ENCODE assay signal across 8 mouse cellular contexts in the genomic region with DNA sequence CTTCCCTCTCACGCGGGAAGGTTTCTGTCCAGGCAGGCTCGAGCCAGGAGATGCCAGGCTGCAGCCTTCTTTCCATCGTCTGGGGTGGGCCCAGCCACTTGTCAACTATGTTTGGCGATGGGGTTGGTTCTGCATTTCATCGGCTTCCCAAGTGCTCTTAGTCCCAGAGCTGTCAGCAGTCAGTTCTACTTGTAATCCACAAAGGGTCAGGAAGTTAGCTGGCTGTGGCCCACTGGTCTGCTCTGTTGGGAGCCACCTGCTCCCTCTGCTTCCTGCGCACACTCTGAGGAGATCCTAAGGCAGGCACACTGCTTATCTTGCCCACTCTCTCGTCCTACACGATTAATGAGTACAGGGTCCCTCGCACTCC. TPM values are rescaled to one million over a fixed set of nuclear protein-coding genes. Genes with fewer than 3 reads are reported as not detected.
A peak's percentile ranks its signal among the peaks of the same experiment; 100 is the strongest.
DNase-seq lines count a peak whose midpoint lies in the region; ATAC-seq and TF ChIP-seq lines count a peak whose summit lies in the region.

No protein-coding gene starts in this region.

- no peak for DNase-seq in heart, postnatal 25 days (ENCODE audit: low spot score)
- peak; percentile 38 for DNase-seq in ES-CJ7 (ENCODE audit: low read depth, low spot score)
- DNase-seq in forebrain, embryonic 14.5 days (ENCODE audit: low spot score) = no peak
- DNase-seq in liver, postnatal 0 days = no peak
- no peak for DNase-seq in right cerebral cortex, postnatal 14 days
- DNase-seq in B cell, adult 2 months = no peak
- DNase-seq in Muller cell, postnatal 12 days (ENCODE audit: inconsistent ontology term) = no peak

- TF ChIP-seq EP300 in liver, postnatal 0 days (IDR thresholded peaks at IDR 0.05; ENCODE audit: low read depth) = no peak

- H3K27ac ChIP-seq in heart, embryonic 11.5 days (ENCODE audit: low read depth, low read length) = peak overlapping the region; percentile 96
- H3K27ac ChIP-seq in forebrain, embryonic 14.5 days (ENCODE audit: low read depth, low read length) = peak overlapping the region; percentile 88
- H3K27ac ChIP-seq in liver, postnatal 0 days (ENCODE audit: low read depth) = peak overlapping the region; percentile 90

- H3K4me1 ChIP-seq in heart, embryonic 11.5 days (ENCODE audit: control insufficient read depth, insufficient read depth, low read length) = peaks cover 6% of the 10 kb centered on the region; the same call in 1 of the 2 replicates
- H3K4me1 ChIP-seq in forebrain, embryonic 14.5 days (ENCODE audit: control insufficient read depth, insufficient read depth, low read length) = peaks cover 5% of the 10 kb centered on the region; the same call in 1 of the 2 replicates
- H3K4me1 ChIP-seq in liver, postnatal 0 days (ENCODE audit: insufficient read depth) = peaks cover 12% of the 10 kb centered on the region

- H3K4me3 ChIP-seq in heart, embryonic 11.5 days (ENCODE audit: low read depth, low read length) = peak overlapping the region; percentile 68
- peak overlapping the region; percentile 75 for H3K4me3 ChIP-seq in forebrain, embryonic 14.5 days (ENCODE audit: low read depth, low read length)
- H3K4me3 ChIP-seq in liver, postnatal 0 days (ENCODE audit: low read depth, low read length) = peak overlapping the region; percentile 64

- H3K27me3 ChIP-seq in heart, embryonic 11.5 days (ENCODE audit: control insufficient read depth, insufficient read depth, low read length) = no peaks in the 10 kb centered on the region
- no peaks in the 10 kb centered on the region for H3K27me3 ChIP-seq in forebrain, embryonic 14.5 days (replicated peaks; ENCODE audit: control insufficient read depth, insufficient read depth, low read length)
- no peaks in the 10 kb centered on the region for H3K27me3 ChIP-seq in liver, postnatal 0 days (ENCODE audit: insufficient read depth, low read length)

- intact Hi-C loops in heart, postnatal 25 days (cut with DNase I) = no loop called here

- ATAC-seq in heart, embryonic 11.5 days (replicated peaks; ENCODE audit: insufficient number of reproducible peaks, low FRiP score, low TSS enrichment) = peak; percentile 33
- ATAC-seq in forebrain, embryonic 14.5 days = peak; percentile 51
- peak; percentile 41 for ATAC-seq in liver, postnatal 0 days

- peak overlapping the region; percentile 90 for H3K9ac ChIP-seq in heart, embryonic 11.5 days (ENCODE audit: low read depth, low read length)
- peak overlapping the region; percentile 90 for H3K9ac ChIP-seq in forebrain, embryonic 14.5 days (ENCODE audit: low read length)
- peak overlapping the region; percentile 70 for H3K9ac ChIP-seq in liver, postnatal 0 days (replicated peaks)

- TF ChIP-seq CTCF in liver, postnatal 0 days (IDR thresholded peaks at IDR 0.05; ENCODE audit: low read depth) = no peak

- 4% methylated on average over 10 of the region's 10 CpGs for WGBS in heart, embryonic 11.5 days (ENCODE audit: insufficient replicate concordance)
- 7% methylated on average over 10 of the region's 10 CpGs for WGBS in forebrain, embryonic 14.5 days
- WGBS in liver, postnatal 0 days (ENCODE audit: insufficient replicate concordance) = 4% methylated on average over 10 of the region's 10 CpGs

- no peaks in the 10 kb centered on the region for H3K9me3 ChIP-seq in heart, embryonic 11.5 days (replicated peaks; ENCODE audit: control insufficient read depth, low read length)
- no peaks in the 10 kb centered on the region for H3K9me3 ChIP-seq in forebrain, embryonic 14.5 days (replicated peaks; ENCODE audit: control insufficient read depth, low read length)
- H3K9me3 ChIP-seq in liver, postnatal 0 days (ENCODE audit: low read length) = no peaks in the 10 kb centered on the region

- H3K36me3 ChIP-seq in heart, embryonic 11.5 days (ENCODE audit: control insufficient read depth, insufficient read depth, low read length) = no peaks in the 10 kb centered on the region
- no peaks in the 10 kb centered on the region for H3K36me3 ChIP-seq in forebrain, embryonic 14.5 days (ENCODE audit: control insufficient read depth, insufficient read depth, low read length)
- no peaks in the 10 kb centered on the region for H3K36me3 ChIP-seq in liver, postnatal 0 days (replicated peaks; ENCODE audit: insufficient read depth, low read length)

- H3K4me2 ChIP-seq in heart, embryonic 11.5 days = peak overlapping the region; percentile 72
- peak overlapping the region; percentile 70 for H3K4me2 ChIP-seq in forebrain, embryonic 14.5 days (ENCODE audit: low read length)
- peak overlapping the region; percentile 73 for H3K4me2 ChIP-seq in liver, postnatal 0 days (ENCODE audit: low read depth, low read length)

RNA-seq across cellular contexts. Expression of a gene that starts 0.6 kb away (rescaled TPM):
- 9.5 and 11.7 TPM in 2 replicates for polyA plus RNA-seq in heart, embryonic 11.5 days (2014; fragmentation: Nextera tagmentation; extraction: Ambion mirVana)
- total RNA-seq in heart, postnatal 25 days (2021) = 10 to 100 TPM in 1 of 2 experiments, 1 to 10 TPM in 1; 9.3 to 10.3 TPM
- 13.3 and 15.0 TPM in 2 replicates for polyA plus RNA-seq in forebrain, embryonic 14.5 days (2014; fragmentation: Nextera tagmentation; extraction: Ambion mirVana)
- 6.5 and 6.8 TPM in 2 replicates for polyA plus RNA-seq in liver, postnatal 0 days (2015; fragmentation: Nextera tagmentation; extraction: Ambion mirVana)
